Mouse (Mus musculus) liver, embryonic 12.5 days (tissue): ENCODE measurements around the gene Amotl1. TPM values are rescaled to one million over a fixed set of nuclear protein-coding genes. Genes with fewer than 3 reads are reported as not detected.

ENCODE experiments used
- ATAC-seq: fragments of 200-750 bp; cut with Nextera tagmentation; 2 replicates; pipeline ENCODE4 v1.8.0; 2017; ENCODE audit warnings: moderate number of reproducible peaks, mild to moderate bottlenecking, moderate library complexity
- H3K27ac ChIP-seq: fragments of 300-500 bp; sonication (generic); 2 replicates; pipeline ENCODE4 v1.5.1; 2016; ENCODE audit warnings: mild to moderate bottlenecking
- H3K27me3 ChIP-seq: fragments of 300-500 bp; sonication (generic); replicated peaks from 2 replicates; pipeline ENCODE4 v1.6.1; 2016; ENCODE audit warnings: mild to moderate bottlenecking, moderate library complexity
- H3K36me3 ChIP-seq: fragments of 300-500 bp; sonication (generic); 2 replicates; pipeline ENCODE4 v1.6.1; 2016; ENCODE audit warnings: mild to moderate bottlenecking, moderate library complexity
- H3K4me1 ChIP-seq: fragments of 300-500 bp; sonication (generic); 2 replicates; pipeline ENCODE4 v1.6.1; 2016
- H3K4me2 ChIP-seq: fragments of 300-500 bp; sonication (generic); 2 replicates; pipeline ENCODE4 v1.6.1; 2016; ENCODE audit warnings: mild to moderate bottlenecking, moderate library complexity
- H3K4me3 ChIP-seq: fragments of 300-500 bp; sonication (generic); 2 replicates; pipeline ENCODE4 v1.5.1; 2016; ENCODE audit warnings: mild to moderate bottlenecking, moderate library complexity
- H3K9ac ChIP-seq: fragments of 300-500 bp; sonication (generic); 2 replicates; pipeline ENCODE4 v1.6.1; 2016; ENCODE audit warnings: mild to moderate bottlenecking, moderate library complexity
- H3K9me3 ChIP-seq: fragments of 300-500 bp; sonication (generic); replicated peaks from 2 replicates; pipeline ENCODE4 v1.6.1; 2016; ENCODE audit warnings: mild to moderate bottlenecking, moderate library complexity
- WGBS: fragments of 180-500 bp; shearing (Covaris S2); methylation state at CpG from one replicate; pipeline ENCODE4 v1.1.7; 2016; ENCODE audit not compliant: insufficient replicate concordance; 5-methylcytosine and 5-hydroxymethylcytosine counted together
- polyA plus RNA-seq: library from polyadenylated mRNA; unstranded; fragments of >200 nt; fragmentation: Nextera tagmentation; extraction: Ambion mirVana; gene quantifications from 2 replicates; pipeline ENCODE4 v1.2.1, GENCODE M21; 2016

Amotl1 gene
- polyA plus RNA-seq, 1 experiment from 2014 or later, result 3.4 TPM

DNA sequence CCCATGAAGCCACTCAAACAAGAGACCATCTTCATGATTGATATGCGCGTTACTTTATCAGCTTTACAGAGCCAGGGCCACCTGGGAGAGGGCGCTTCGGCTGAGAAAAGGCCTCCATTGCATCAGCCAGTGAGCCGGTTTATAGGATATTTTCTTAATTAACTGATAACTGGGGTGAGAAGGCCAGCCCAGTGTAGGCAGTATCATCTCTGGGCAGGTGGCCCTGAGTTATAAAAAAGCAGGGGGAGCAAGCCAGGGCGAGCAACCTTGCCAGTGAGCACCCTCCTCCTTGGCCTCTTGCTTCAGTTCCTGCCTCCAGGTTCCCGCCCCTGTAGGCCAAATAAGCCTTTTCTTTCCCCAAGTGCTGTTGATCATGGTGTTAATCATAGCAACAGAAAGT is 81.5 kb downstream of the Amotl1 start:
- Histone ChIP-seq H3K36me3 (peaks cover 15% of the 10 kb centered on the region; the same call in 1 of the 2 replicates), H3K4me1 (no peaks in the 10 kb centered on the region), H3K4me3 (no peak overlapping the region), H3K9me3 (no peaks in the 10 kb centered on the region), H3K27ac (no peak overlapping the region), H3K27me3 (no peaks in the 10 kb centered on the region), H3K9ac (no peak overlapping the region), H3K4me2 (no peak overlapping the region)
- 79% methylated on average over 7 of the region's 7 CpGs for WGBS
- ATAC-seq, result no peak

DNA sequence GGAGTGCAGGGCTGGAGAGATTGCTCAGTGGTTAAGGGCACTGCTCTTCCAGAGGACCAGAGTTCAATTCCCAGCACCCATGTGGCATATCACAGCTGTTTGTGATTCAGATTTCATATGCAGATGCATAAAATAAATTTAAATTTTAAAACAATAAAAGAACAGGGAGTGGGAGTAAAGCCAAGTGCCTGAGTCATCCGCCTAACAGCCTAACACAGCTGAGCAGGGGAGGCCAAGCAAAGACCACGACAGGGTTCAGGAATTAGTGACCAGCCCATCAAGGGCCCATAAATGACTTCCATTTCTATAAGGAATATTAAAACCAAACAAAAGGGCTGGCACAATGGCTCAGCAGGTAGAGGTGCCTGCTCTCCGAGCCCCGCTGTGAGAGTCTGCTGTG is 84.3 kb downstream of the Amotl1 start:
- peaks cover 33% of the 10 kb centered on the region for H3K36me3 ChIP-seq
- no peaks in the 10 kb centered on the region for H3K27me3 ChIP-seq
- H3K4me3 ChIP-seq, result no peak overlapping the region
- no peak overlapping the region for H3K4me2 ChIP-seq
- no peaks in the 10 kb centered on the region for H3K9me3 ChIP-seq
- H3K27ac ChIP-seq, result no peak overlapping the region
- no peaks in the 10 kb centered on the region for H3K4me1 ChIP-seq
- 75% methylated on average over 4 of the region's 4 CpGs for WGBS
- ATAC-seq, result no peak
- H3K9ac ChIP-seq, result no peak overlapping the region

DNA sequence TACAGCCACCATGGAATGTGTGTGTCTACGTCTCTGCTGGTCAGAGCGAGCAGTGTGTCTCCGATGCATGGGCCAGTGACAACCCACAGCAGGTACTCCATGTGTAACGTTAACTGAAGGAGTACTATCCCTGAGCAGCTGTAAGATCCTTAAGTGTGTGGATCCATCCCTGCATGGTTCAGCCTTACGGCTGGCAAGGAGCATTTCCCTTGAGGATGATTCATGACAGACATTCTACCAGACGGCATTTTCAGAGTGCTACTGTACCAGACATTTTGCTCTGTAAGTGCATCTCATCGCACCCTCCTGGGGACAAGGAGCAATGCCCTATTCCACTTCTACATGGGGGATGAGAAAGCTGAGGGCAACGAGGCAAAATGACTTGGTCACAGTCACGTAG is 84.9 kb downstream of the Amotl1 start:
- no peak for ATAC-seq
- Histone ChIP-seq H3K4me2 (no peak overlapping the region), H3K27me3 (no peaks in the 10 kb centered on the region), H3K9me3 (no peaks in the 10 kb centered on the region), H3K9ac (no peak overlapping the region), H3K4me1 (no peaks in the 10 kb centered on the region), H3K4me3 (no peak overlapping the region), H3K36me3 (peaks cover 35% of the 10 kb centered on the region), H3K27ac (no peak overlapping the region)
- WGBS, result 77% methylated on average over 9 of the region's 9 CpGs

DNA sequence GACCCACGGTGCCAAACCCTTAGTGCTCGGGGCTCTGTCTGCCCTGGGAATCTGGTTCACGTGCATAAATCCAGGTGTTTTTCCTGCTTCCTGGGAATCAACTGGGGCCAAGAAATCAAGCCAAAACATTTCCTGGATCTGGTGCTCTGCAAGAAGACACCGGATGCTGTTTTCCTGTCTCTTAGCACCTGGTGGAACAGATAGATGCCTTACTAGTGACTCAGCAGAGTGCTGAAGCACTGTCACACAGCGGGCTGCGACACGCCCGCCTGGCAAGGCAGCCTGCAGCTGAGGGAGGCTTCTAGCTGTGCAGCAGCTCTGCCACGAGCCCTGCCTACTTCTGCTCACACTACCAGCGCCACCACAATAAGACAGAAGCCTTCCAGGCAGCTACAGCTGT is 85.4 kb downstream of the Amotl1 start:
- 0 out of 2 replicates have a peak, but pooled peaks have one; percentile 32 for ATAC-seq
- WGBS, result 40% methylated on average over 10 of the region's 10 CpGs

DNA sequence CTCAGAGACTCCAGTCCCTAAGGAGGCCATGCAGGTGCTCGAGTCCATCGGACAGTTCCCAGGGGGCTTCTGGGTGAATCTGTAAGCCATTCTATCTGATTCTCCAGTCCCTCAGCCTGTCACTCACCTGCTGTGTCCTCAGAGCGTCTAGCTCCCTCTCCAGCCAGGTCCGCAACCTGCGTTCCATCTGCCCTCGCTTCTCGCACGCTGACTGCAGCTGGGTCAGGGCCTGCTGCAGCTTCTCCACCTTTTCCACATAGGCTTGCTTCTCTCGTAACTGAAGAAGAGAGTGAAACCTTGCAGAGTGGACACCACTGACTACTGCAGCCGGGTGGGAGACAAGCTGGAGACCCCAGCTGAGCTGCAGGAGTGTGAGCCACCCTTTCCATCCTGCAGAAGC is 86.5 kb downstream of the Amotl1 start:
- H3K27me3 ChIP-seq, result no peaks in the 10 kb centered on the region
- H3K36me3 ChIP-seq, result peaks cover 29% of the 10 kb centered on the region
- H3K9me3 ChIP-seq, result no peaks in the 10 kb centered on the region
- no peak for ATAC-seq
- no peaks in the 10 kb centered on the region for H3K4me1 ChIP-seq
- H3K4me3 ChIP-seq, result no peak overlapping the region
- no peak overlapping the region for H3K27ac ChIP-seq
- no peak overlapping the region for H3K9ac ChIP-seq
- no peak overlapping the region for H3K4me2 ChIP-seq
- 78% methylated on average over 10 of the region's 10 CpGs for WGBS

More for the DNA sequence above, 85.4 kb downstream of the Amotl1 start:
- H3K27me3 ChIP-seq, result no peaks in the 10 kb centered on the region
- H3K9me3 ChIP-seq, result no peaks in the 10 kb centered on the region
- peaks cover 35% of the 10 kb centered on the region for H3K36me3 ChIP-seq
- H3K9ac ChIP-seq, result no peak overlapping the region
- no peaks in the 10 kb centered on the region for H3K4me1 ChIP-seq
- H3K4me3 ChIP-seq, result no peak overlapping the region
- H3K27ac ChIP-seq, result no peak overlapping the region
- no peak overlapping the region for H3K4me2 ChIP-seq

DNA sequence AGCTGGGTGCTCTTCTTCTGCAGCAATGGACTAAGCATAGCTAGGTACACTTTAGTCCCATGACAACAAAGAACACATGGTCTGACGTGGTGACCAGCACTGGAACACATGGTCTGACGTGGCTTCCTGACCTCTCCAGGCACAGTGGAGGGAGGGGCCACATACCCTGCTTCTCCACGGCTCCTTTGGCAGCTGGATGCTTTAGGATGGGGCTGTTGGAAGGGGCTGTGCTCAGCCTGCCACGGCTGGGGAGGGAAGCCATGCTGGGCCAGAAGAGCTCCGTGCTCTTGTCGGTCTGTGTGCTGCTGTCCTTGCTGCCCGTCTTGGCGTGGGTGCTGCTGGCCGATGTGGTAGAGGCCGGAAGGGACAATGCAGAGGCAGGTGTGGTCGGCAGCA is 96.5 kb downstream of the Amotl1 start:
- H3K4me2 ChIP-seq, result no peak overlapping the region
- WGBS, result 64% methylated on average over 11 of the region's 11 CpGs
- H3K27ac ChIP-seq, result no peak overlapping the region
- H3K36me3 ChIP-seq, result peaks cover 34% of the 10 kb centered on the region
- H3K9ac ChIP-seq, result no peak overlapping the region
- ATAC-seq, result no peak
- H3K27me3 ChIP-seq, result no peaks in the 10 kb centered on the region
- H3K4me3 ChIP-seq, result no peak overlapping the region
- no peaks in the 10 kb centered on the region for H3K4me1 ChIP-seq
- H3K9me3 ChIP-seq, result no peaks in the 10 kb centered on the region

DNA sequence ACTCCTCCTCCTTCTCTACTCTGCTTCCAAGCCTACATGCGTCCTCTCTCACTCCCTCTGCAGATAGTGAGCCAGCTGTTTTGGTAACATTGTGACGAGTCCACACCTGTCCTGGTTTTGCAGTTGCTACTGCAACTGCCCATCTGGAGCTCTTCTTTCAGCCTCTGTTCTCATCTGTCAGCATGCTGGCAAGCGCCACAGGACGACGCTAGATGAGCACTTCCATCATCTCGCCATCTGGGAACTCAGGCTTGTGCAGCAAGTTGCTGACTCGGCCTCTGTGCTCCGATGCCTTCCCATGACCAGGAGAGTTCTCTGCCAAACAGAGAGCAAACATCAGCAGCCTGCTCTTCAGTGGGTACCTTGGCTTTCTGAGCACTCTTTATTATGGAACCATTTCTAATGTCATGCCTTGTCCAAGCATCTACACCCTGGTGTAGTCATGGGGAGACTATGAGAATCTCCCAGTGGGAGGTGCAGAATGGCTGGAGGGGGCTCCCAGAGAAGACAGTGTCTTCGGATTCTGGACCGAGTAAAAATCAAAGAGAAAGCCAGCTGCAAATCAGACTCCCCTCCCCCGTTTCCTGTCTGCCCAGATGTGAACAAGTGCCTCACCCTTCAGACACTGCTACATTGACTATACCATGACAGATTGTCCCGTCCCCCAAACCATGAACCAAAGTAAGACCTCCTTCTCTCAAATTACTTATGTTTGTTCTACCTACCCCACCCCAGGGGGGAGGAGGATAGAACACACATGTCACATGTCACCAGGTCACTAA is 97.1 kb downstream of the Amotl1 start:
- Histone ChIP-seq H3K4me2 (no peak overlapping the region), H3K9me3 (no peaks in the 10 kb centered on the region), H3K9ac (no peak overlapping the region), H3K27me3 (no peaks in the 10 kb centered on the region), H3K4me1 (no peaks in the 10 kb centered on the region), H3K36me3 (peaks cover 34% of the 10 kb centered on the region), H3K4me3 (no peak overlapping the region), H3K27ac (no peak overlapping the region)
- no peak for ATAC-seq
- WGBS, result 63% methylated on average over 12 of the region's 12 CpGs

DNA sequence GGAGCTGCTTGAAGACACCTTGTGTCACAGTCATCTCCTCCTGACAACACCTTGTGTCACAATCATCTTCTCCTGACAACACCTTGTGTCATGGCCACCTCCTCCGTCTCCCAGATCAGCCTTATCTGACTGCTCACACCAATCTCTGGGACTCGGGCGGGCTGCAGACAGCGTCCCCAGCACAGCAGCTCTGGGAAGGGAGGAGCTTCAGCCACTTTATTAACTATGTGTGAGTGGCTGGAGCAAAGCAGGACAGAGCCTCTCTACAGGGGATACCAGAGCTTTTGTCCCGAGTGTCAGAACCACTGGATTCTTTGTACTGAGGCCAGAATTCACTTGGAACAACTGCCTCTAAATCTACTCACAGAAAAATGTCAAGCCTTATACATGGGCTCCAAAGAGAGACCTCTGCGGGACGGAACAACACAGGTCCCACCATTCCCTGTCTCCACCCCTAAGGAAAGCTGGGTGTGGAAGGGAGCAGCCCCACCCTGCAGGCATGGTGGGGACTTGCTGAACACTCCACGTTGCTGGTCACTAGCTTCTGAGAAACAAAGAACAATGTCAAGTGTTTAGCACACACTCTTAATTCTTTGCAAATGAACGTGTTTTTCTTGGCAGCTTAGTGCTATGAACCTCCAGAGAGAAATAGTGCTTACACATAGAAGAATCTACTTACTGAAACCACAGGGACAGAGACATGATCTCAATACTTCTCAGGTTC is 100.7 kb downstream of the Amotl1 start:
- H3K27ac ChIP-seq, result no peak overlapping the region
- no peaks in the 10 kb centered on the region for H3K9me3 ChIP-seq
- no peak overlapping the region for H3K4me3 ChIP-seq
- H3K36me3 ChIP-seq, result peaks cover 20% of the 10 kb centered on the region
- H3K4me1 ChIP-seq, result no peaks in the 10 kb centered on the region
- no peak overlapping the region for H3K9ac ChIP-seq
- H3K27me3 ChIP-seq, result no peaks in the 10 kb centered on the region
- H3K4me2 ChIP-seq, result no peak overlapping the region
- peak; percentile 18; the same call in 1 of the 2 replicates for ATAC-seq
- 42% methylated on average over 9 of the region's 9 CpGs for WGBS

DNA sequence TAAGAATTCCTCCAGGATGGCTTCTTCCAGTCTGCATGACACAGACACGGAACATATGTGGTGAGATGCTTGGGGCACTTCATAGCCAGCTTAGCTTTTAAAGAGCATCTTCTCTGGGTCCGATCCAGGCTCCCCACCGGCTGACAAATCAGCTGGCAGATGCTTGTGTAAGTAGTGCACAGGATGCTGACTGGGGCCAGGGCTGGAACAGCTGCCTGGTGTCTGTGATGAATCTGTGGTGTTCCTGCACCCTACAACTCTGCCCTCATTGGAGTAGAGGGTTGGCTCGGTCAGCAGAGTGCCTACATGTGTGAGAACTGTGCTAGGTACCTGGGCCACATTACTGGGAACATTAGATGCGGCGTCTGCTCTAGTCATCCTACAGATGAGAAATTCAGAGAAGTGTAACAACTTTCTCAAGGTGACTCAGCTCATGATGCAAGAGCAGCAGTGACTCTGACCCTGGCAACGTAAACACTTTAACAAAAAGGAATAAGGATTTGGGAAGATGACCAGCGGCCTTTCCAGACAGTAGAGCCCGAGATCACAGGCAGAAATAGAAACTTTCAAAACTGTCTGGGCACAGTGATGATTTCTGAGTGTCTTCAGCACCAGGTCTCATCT is 109.9 kb downstream of the Amotl1 start:
- no peaks in the 10 kb centered on the region for H3K27me3 ChIP-seq
- no peaks in the 10 kb centered on the region for H3K4me1 ChIP-seq
- H3K36me3 ChIP-seq, result no peaks in the 10 kb centered on the region
- H3K9me3 ChIP-seq, result no peaks in the 10 kb centered on the region
- no peak overlapping the region for H3K27ac ChIP-seq
- WGBS, result 65% methylated on average over 9 of the region's 9 CpGs
- no peak for ATAC-seq
- no peak overlapping the region for H3K9ac ChIP-seq
- no peak overlapping the region for H3K4me3 ChIP-seq
- H3K4me2 ChIP-seq, result no peak overlapping the region

DNA sequence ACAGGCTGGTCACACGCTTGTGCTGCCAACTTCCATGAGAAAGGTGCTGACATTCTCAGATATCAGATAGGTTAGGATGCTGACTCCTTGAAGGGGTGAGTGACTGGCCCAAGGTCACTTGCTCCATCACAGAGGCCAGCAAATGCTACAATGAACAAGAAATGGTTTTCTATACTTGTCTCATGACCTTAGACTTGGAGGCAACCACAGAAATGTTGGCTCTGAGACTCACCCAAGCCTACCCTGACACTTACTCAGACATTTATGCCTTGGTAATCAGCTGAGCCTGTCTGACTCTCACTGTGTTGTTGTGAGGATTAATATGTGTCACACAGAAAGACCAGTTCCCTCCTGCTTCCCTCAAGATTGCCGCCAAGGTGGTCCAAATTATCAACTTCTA is 111.2 kb downstream of the Amotl1 start:
- Histone ChIP-seq H3K4me3 (no peak overlapping the region), H3K4me2 (no peak overlapping the region), H3K9me3 (no peaks in the 10 kb centered on the region), H3K4me1 (no peaks in the 10 kb centered on the region), H3K9ac (no peak overlapping the region), H3K36me3 (no peaks in the 10 kb centered on the region), H3K27me3 (no peaks in the 10 kb centered on the region), H3K27ac (no peak overlapping the region)
- WGBS, result 64% methylated on average over 2 of the region's 2 CpGs
- ATAC-seq, result no peak

DNA sequence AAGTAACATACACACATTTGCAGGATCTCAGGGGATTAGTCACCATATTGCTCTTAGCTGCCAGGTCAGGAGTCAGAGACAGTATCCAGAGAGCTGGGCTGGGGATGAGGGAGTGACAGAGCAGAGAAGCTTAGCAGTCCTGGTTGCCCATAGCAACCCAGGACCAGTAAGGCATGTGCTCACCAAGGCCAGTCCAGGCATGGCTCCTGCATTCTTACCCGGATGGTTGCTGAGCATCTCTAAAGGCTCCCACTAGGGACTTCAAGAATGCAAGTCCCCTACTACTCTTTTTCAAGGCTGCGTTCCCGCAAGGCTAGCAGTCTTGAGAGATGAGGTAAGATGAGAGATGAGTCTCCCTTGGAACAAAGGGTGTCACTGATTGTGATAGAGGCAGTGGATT is 112.6 kb downstream of the Amotl1 start:
- Histone ChIP-seq H3K9me3 (no peaks in the 10 kb centered on the region), H3K4me1 (no peaks in the 10 kb centered on the region), H3K27me3 (no peaks in the 10 kb centered on the region), H3K36me3 (no peaks in the 10 kb centered on the region), H3K4me2 (no peak overlapping the region), H3K4me3 (no peak overlapping the region), H3K9ac (no peak overlapping the region), H3K27ac (no peak overlapping the region)
- 58% methylated on average over 3 of the region's 3 CpGs for WGBS
- ATAC-seq, result no peak

DNA sequence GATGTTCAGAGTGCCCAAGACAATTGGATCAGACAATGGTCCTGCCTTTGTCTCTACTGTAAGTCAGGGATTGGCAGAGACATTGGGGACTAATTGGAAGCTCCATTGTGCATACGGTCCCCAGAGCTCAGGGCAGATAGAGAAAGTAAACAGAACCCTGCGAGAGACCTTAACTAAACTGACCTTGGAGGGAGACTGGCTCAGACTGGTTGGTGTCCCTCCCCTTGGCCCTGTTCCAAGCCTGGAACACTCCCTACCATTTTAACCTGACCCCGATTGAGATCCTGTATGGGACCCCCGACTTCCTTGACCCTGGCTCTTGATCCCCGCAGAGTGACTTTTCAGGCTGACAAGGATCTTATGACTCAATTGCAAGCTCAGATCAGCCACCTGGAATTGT is 114.9 kb downstream of the Amotl1 start:
- Histone ChIP-seq H3K27ac (no peak overlapping the region), H3K4me1 (no peaks in the 10 kb centered on the region), H3K9me3 (no peaks in the 10 kb centered on the region), H3K9ac (no peak overlapping the region), H3K27me3 (no peaks in the 10 kb centered on the region), H3K36me3 (no peaks in the 10 kb centered on the region), H3K4me3 (no peak overlapping the region), H3K4me2 (no peak overlapping the region)
- WGBS, result 61% methylated on average over 5 of the region's 5 CpGs
- peak; percentile 63 for ATAC-seq
